Mouse (Mus musculus): ENCODE results near the gene Apol6. TPM values are rescaled to one million over a fixed set of nuclear protein-coding genes. Genes with fewer than 3 reads are reported as not detected.
A peak's percentile ranks its signal among the peaks of the same experiment; 100 is the strongest.

Apol6 gene
- polyA plus RNA-seq, 2 experiments = 0.25 to 0.40 TPM

DNA sequence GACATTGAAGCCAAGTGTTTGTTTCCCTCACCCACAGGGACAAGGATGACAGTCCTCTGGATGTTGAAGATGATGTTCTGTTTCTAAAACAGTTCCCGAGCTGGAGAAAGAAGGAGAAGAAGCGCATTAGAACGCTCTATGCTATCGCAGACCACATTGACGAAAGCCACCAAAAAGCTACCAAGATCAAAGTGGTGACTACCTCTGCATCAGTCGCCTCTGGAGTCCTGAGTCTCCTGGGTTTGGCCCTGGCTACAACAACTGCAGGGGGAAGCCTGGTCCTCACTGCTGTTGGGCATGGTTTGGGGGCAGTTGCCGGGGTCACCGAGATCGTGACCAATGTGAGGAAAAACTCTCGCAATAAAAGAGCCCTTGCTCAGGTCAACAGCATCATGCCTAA is 6.0 kb downstream of the Apol6 start, which contains the start of gene Mb:
TSS of gene Mb (minus strand) at position 101 of the 400 bp plus-strand sequence.
- DNase-seq (ENCODE audit: low read depth in 3 of 3, low spot score in 3 of 3) (no peak), ATAC-seq (ENCODE audit: insufficient read depth) (no peak)
- H3K27me3 ChIP-seq (ENCODE audit: control insufficient read depth, insufficient read depth, low read length) = no peaks in the 10 kb centered on the region
- H3K27ac ChIP-seq = no peak within 1 kb of the TSS
- H3K4me3 ChIP-seq (ENCODE audit: insufficient read depth in 1 of 2, low read depth in 2 of 2, low read length in 2 of 2) = no peak within 1 kb of the TSS
- H3K9ac ChIP-seq (replicated peaks) = no peak within 1 kb of the TSS
- H3K9me3 ChIP-seq (ENCODE audit: control insufficient read depth, low read length) = no peaks in the 10 kb centered on the region
- no peak within 1 kb of the TSS for H3K4me2 ChIP-seq (ENCODE audit: low read depth)
- H3K4me1 ChIP-seq (replicated peaks; ENCODE audit: control insufficient read depth in 2 of 2, insufficient read depth in 2 of 2, low read length in 1 of 2) = peaks cover 3 to 20% of the 10 kb centered on the region in 2 experiments; a peak in 2 of 4 replicates
- WGBS (ENCODE audit: insufficient replicate concordance) = 82% methylated on average over 10 of the region's 10 CpGs
- TF ChIP-seq CTCF (IDR thresholded peaks at IDR 0.05; ENCODE audit: low read depth) = no peak
- no peak for TF ChIP-seq EP300 (IDR thresholded peaks at IDR 0.05; ENCODE audit: low read depth)
- no peaks in the 10 kb centered on the region for H3K36me3 ChIP-seq (replicated peaks; ENCODE audit: control insufficient read depth, insufficient read depth, low read depth)

DNA sequence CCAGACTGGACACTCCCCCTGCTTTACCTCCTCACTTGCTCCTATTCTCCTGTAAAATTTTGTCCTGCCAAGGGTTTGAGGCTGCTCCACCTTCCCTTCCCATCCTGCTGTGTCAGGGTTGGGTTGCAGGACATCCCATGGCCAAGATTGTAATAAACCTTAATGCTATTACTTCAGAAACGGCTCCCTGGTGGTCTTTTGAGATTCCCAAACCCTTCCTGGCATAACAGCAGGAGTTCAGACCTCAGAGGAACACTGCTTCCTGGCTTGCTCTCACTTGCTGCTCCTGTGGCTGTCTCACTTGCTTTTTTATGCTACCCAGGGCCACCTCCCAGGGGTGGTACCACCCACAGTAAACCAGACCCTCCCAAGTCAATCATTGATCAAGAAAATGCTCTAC is 7.6 kb downstream of the Apol6 start:
- no peaks in the 10 kb centered on the region for H3K36me3 ChIP-seq (replicated peaks; ENCODE audit: control insufficient read depth, insufficient read depth, low read depth)
- DNase-seq (ENCODE audit: low read depth in 3 of 3, low spot score in 3 of 3) (no peak), ATAC-seq (ENCODE audit: insufficient read depth) (no peak)

DNA sequence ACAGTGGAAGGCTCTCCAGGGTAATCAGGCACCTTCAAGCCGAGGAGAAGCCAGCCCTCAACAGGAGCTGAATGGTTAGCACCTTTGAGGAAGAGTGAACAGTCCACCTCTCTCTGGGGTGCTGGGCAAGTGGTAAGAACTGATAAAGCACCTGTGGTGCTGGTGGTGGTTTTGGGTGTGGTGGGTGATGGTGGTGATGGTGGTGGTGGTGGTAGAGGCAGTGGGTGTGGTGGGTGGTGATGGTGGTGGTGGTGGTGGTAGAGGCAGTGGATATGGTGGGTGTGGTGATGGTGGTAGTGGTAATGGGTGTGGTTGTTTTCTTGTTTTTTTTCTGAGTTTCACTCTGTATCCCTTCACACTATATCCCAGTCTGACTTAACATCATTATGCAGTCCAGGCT is 8.5 kb downstream of the Apol6 start:
- 11% methylated on average over 1 of the region's 1 CpGs for WGBS (ENCODE audit: insufficient replicate concordance)
- no peak overlapping the region for H3K4me2 ChIP-seq (ENCODE audit: low read depth)
- H3K27ac ChIP-seq = no peak overlapping the region
- ATAC-seq (ENCODE audit: insufficient read depth) (peak; percentile 87), DNase-seq (ENCODE audit: low read depth in 3 of 3, low spot score in 3 of 3) (peak in 2 of 3 experiments; percentile 29 to 33)
- no peaks in the 10 kb centered on the region for H3K9me3 ChIP-seq (ENCODE audit: control insufficient read depth, low read length)
- no peaks in the 10 kb centered on the region for H3K36me3 ChIP-seq (replicated peaks; ENCODE audit: control insufficient read depth, insufficient read depth, low read depth)
- no peak overlapping the region for H3K4me3 ChIP-seq (ENCODE audit: insufficient read depth in 1 of 2, low read depth in 2 of 2, low read length in 2 of 2)
- TF ChIP-seq CTCF (IDR thresholded peaks at IDR 0.05; ENCODE audit: low read depth) (no peak), EP300 (IDR thresholded peaks at IDR 0.05; ENCODE audit: low read depth) (peak; percentile 22; the same call in 1 of the 2 replicates)
- H3K27me3 ChIP-seq (ENCODE audit: control insufficient read depth, insufficient read depth, low read length) = no peaks in the 10 kb centered on the region
- H3K4me1 ChIP-seq (replicated peaks; ENCODE audit: control insufficient read depth in 2 of 2, insufficient read depth in 2 of 2, low read length in 1 of 2) = peaks cover 3 to 29% of the 10 kb centered on the region in 2 experiments; a peak in 2 of 4 replicates
- H3K9ac ChIP-seq (replicated peaks) = no peak overlapping the region

More for the DNA sequence above, 7.6 kb downstream of the Apol6 start:
- no peak overlapping the region for H3K4me3 ChIP-seq (ENCODE audit: insufficient read depth in 1 of 2, low read depth in 2 of 2, low read length in 2 of 2)
- no peak overlapping the region for H3K9ac ChIP-seq (replicated peaks)
- H3K27me3 ChIP-seq (ENCODE audit: control insufficient read depth, insufficient read depth, low read length) = no peaks in the 10 kb centered on the region
- WGBS (ENCODE audit: insufficient replicate concordance) = 14% methylated on average over 1 of the region's 1 CpGs
- H3K4me2 ChIP-seq (ENCODE audit: low read depth) = no peak overlapping the region
- H3K4me1 ChIP-seq (replicated peaks; ENCODE audit: control insufficient read depth in 2 of 2, insufficient read depth in 2 of 2, low read length in 1 of 2) = peaks cover 3 to 25% of the 10 kb centered on the region in 2 experiments; a peak in 2 of 4 replicates
- no peak for TF ChIP-seq EP300 (IDR thresholded peaks at IDR 0.05; ENCODE audit: low read depth)
- TF ChIP-seq CTCF (IDR thresholded peaks at IDR 0.05; ENCODE audit: low read depth) = no peak
- no peaks in the 10 kb centered on the region for H3K9me3 ChIP-seq (ENCODE audit: control insufficient read depth, low read length)
- peak overlapping the region; percentile 1; the same call in 1 of the 2 replicates for H3K27ac ChIP-seq

DNA sequence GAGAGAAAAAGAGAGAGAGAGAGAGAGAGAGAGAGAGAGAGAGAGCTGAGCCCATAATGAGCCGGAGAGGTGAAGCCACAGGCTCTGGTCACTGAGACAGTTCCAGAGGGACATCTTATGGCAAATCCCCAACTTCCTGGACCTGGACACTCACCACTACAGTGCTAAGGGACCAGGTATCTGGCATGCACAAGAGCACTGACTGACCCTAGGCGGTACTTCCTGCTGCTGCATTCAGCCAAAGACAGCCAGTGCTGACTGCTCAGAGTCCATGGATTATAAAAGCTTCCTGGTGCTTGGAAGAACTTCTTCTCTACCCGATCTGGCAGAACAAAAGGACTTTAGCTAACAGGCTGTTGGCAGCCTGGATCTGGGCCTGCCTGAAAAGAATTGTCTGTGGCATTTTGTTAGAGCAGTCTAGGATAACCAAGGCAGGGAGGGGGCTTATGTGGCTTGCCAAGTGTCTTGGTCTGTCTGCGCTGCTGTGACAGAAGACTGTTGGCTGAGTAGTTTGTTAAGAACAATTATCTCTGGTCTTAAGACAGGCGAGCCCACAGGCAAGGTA is 10.2 kb downstream of the Apol6 start:
- no peak overlapping the region for H3K27ac ChIP-seq
- H3K9me3 ChIP-seq (ENCODE audit: control insufficient read depth, low read length) = no peaks in the 10 kb centered on the region
- no peak overlapping the region for H3K4me2 ChIP-seq (ENCODE audit: low read depth)
- DNase-seq (ENCODE audit: low read depth in 3 of 3, low spot score in 3 of 3) = no peak
- WGBS (ENCODE audit: insufficient replicate concordance) = 46% methylated on average over 5 of the region's 5 CpGs
- H3K27me3 ChIP-seq (ENCODE audit: control insufficient read depth, insufficient read depth, low read length) = no peaks in the 10 kb centered on the region
- TF ChIP-seq CTCF (IDR thresholded peaks at IDR 0.05; ENCODE audit: low read depth) = no peak
- no peak for TF ChIP-seq EP300 (IDR thresholded peaks at IDR 0.05; ENCODE audit: low read depth)
- H3K4me1 ChIP-seq (replicated peaks; ENCODE audit: control insufficient read depth in 2 of 2, insufficient read depth in 2 of 2, low read length in 1 of 2) = peaks cover 3 to 32% of the 10 kb centered on the region in 2 experiments; a peak in 2 of 4 replicates
- no peak for ATAC-seq (ENCODE audit: insufficient read depth)
- H3K36me3 ChIP-seq (replicated peaks; ENCODE audit: control insufficient read depth, insufficient read depth, low read depth) = no peaks in the 10 kb centered on the region
- no peak overlapping the region for H3K4me3 ChIP-seq (ENCODE audit: insufficient read depth in 1 of 2, low read depth in 2 of 2, low read length in 2 of 2)
- no peak overlapping the region for H3K9ac ChIP-seq (replicated peaks)

DNA sequence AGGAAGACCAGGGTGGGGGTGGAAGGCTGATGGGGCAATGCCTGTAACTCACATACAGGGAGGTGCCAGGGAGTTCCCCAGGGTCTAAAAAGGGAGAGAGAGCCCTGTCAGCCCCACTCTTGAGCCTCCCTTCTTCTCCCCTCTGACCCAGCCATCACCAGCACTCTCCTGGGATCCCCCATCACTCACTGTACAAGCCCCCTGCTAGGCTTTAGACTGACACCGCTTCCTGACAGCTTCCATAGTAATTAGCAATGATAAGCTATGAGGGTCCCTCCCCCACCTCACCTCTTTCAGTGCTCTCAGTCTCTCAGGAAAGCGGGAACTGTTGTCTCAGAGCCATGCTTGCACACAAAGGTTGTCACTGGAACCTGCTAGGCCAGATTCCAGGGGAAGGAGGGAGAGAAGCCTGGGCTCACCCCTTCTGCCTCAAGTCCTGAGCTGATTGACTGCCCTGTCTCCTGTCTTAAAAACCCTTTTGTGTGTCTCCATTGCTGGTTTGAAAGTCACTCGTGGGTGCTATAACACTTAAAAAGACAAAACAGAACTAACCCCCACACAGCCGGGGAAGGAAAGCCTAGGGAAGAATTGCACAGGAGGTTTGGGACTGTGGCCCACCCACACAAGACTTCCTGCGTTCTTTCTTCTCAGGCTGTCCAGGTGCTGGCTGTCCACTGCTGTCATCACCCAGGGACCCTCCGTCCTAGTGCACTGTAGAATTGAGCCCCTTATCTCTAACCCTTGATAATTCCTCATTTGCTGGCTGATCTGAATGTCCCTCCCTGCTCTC is 11.7 kb downstream of the Apol6 start:
- WGBS (ENCODE audit: insufficient replicate concordance) = 37% methylated on average over 6 of the region's 6 CpGs
- DNase-seq (ENCODE audit: low read depth in 3 of 3, low spot score in 3 of 3) = no peak
- Histone ChIP-seq H3K4me2 (ENCODE audit: low read depth) (no peak overlapping the region), H3K9ac (replicated peaks) (no peak overlapping the region), H3K27ac (no peak overlapping the region), H3K27me3 (ENCODE audit: control insufficient read depth, insufficient read depth, low read length) (no peaks in the 10 kb centered on the region), H3K4me3 (ENCODE audit: insufficient read depth in 1 of 2, low read depth in 2 of 2, low read length in 2 of 2) (no peak overlapping the region), H3K4me1 (replicated peaks; ENCODE audit: control insufficient read depth in 2 of 2, insufficient read depth in 2 of 2, low read length in 1 of 2) (peaks cover 3 to 32% of the 10 kb centered on the region in 2 experiments; a peak in 2 of 4 replicates), H3K9me3 (ENCODE audit: control insufficient read depth, low read length) (no peaks in the 10 kb centered on the region), H3K36me3 (replicated peaks; ENCODE audit: control insufficient read depth, insufficient read depth, low read depth) (no peaks in the 10 kb centered on the region)
- TF ChIP-seq CTCF (IDR thresholded peaks at IDR 0.05; ENCODE audit: low read depth) = no peak
- TF ChIP-seq EP300 (IDR thresholded peaks at IDR 0.05; ENCODE audit: low read depth) = no peak
- no peak for ATAC-seq (ENCODE audit: insufficient read depth)
